Mouse (Mus musculus): ENCODE results near the gene Gm6525.
A peak's percentile ranks its signal among the peaks of the same experiment; 100 is the strongest.

Gm6525 gene

GRCm38 (mm10) chr3:84173581-84174154, at the start of gene Gm6525:
TSS of gene Gm6525 (plus strand) at chr3:84174104.
- no peak for DNase-seq

- DNase-seq: no peak
Observed at GRCm38 (mm10) chr3:84125704-84126289, 48.1 kb upstream of the Gm6525 start.

GRCm38 (mm10) chr3:84126721-84127120, 47.2 kb upstream of the Gm6525 start:
- no peak for DNase-seq

- DNase-seq: no peak
Observed at GRCm38 (mm10) chr3:84127431-84127830, 46.5 kb upstream of the Gm6525 start.

- no peak for DNase-seq
Observed at GRCm38 (mm10) chr3:84128871-84129870, 44.7 kb upstream of the Gm6525 start.

GRCm38 (mm10) chr3:84130776-84131175, 43.1 kb upstream of the Gm6525 start:
- no peak for DNase-seq

GRCm38 (mm10) chr3:84131369-84131768, 42.5 kb upstream of the Gm6525 start:
- no peak for DNase-seq

- no peak for DNase-seq
Observed at GRCm38 (mm10) chr3:84135387-84135786, 38.5 kb upstream of the Gm6525 start.

- no peak for DNase-seq
Observed at GRCm38 (mm10) chr3:84135933-84136332, 38.0 kb upstream of the Gm6525 start.

- no peak for DNase-seq
Observed at GRCm38 (mm10) chr3:84136509-84136908, 37.4 kb upstream of the Gm6525 start.

GRCm38 (mm10) chr3:84140947-84141346, 33.0 kb upstream of the Gm6525 start:
- DNase-seq: no peak

GRCm38 (mm10) chr3:84149831-84150230, 24.1 kb upstream of the Gm6525 start:
- DNase-seq: no peak

GRCm38 (mm10) chr3:84154721-84155141, 19.2 kb upstream of the Gm6525 start:
- DNase-seq: no peak

- no peak for DNase-seq
Observed at GRCm38 (mm10) chr3:84155146-84155545, 18.8 kb upstream of the Gm6525 start.

GRCm38 (mm10) chr3:84155558-84156006, 18.3 kb upstream of the Gm6525 start, which contains the start of gene Mnd1:
TSS of gene Mnd1 (minus strand) at chr3:84155786.
- DNase-seq: peak; percentile 98

- no peak for DNase-seq
Observed at GRCm38 (mm10) chr3:84156105-84156504, 17.8 kb upstream of the Gm6525 start.

GRCm38 (mm10) chr3:84157011-84157410, 16.9 kb upstream of the Gm6525 start:
- no peak for DNase-seq

- DNase-seq: no peak
Observed at GRCm38 (mm10) chr3:84157559-84158350, 16.1 kb upstream of the Gm6525 start.

GRCm38 (mm10) chr3:84165391-84165790, 8.5 kb upstream of the Gm6525 start:
- DNase-seq: no peak

GRCm38 (mm10) chr3:84166073-84166472, 7.8 kb upstream of the Gm6525 start:
- no peak for DNase-seq

GRCm38 (mm10) chr3:84168943-84169342, 5.0 kb upstream of the Gm6525 start:
- no peak for DNase-seq

GRCm38 (mm10) chr3:84169393-84170005, 4.4 kb upstream of the Gm6525 start:
- DNase-seq: no peak
